8 mouse cellular contexts compared by ENCODE assay signal in genomic region chr15:85709268-85709973, GRCm38 (mm10). TPM values are rescaled to one million over a fixed set of nuclear protein-coding genes. Genes with fewer than 3 reads are reported as not detected.
A peak's percentile ranks its signal among the peaks of the same experiment; 100 is the strongest.
DNase-seq lines count a peak whose midpoint lies in the region; ATAC-seq and TF ChIP-seq lines count a peak whose summit lies in the region.

No protein-coding gene starts in this region.

- ATAC-seq in forebrain, embryonic 12.5 days (ENCODE audit: low FRiP score): peak; percentile 40; the same call in 1 of the 2 replicates
- peak; percentile 46 for ATAC-seq in lung, embryonic 16.5 days (ENCODE audit: low read depth)

- H3K4me3 ChIP-seq in ES-E14 (ENCODE audit: insufficient read depth in 1 of 2, low read depth in 1 of 2, low read length in 2 of 2, poor library complexity in 1 of 2, severe bottlenecking in 1 of 2): no peak overlapping the region
- no peak overlapping the region for H3K4me3 ChIP-seq in forebrain, embryonic 12.5 days (replicated peaks)
- H3K4me3 ChIP-seq in lung, embryonic 16.5 days (ENCODE audit: low read length): no peak overlapping the region
- H3K4me3 ChIP-seq in thymus, adult 2 months (ENCODE audit: control insufficient read depth, insufficient read depth, low read length): no peak overlapping the region

- no peaks in the 10 kb centered on the region for H3K9me3 ChIP-seq in ES-E14 (ENCODE audit: control insufficient read depth, insufficient read depth, low read depth, low read length)
- H3K9me3 ChIP-seq in forebrain, embryonic 12.5 days: 0 out of 2 replicates have a peak, but pooled peaks cover 2% of the 10 kb centered on the region
- H3K9me3 ChIP-seq in lung, embryonic 16.5 days (ENCODE audit: control insufficient read depth, low read length): no peaks in the 10 kb centered on the region

- H3K4me1 ChIP-seq in ES-E14 (ENCODE audit: control insufficient read depth in 2 of 2, insufficient read depth in 2 of 2, low read length in 2 of 2, poor library complexity in 1 of 2): peaks cover 0 to 4% of the 10 kb centered on the region in 2 experiments; a peak in 1 of 4 replicates
- no peaks in the 10 kb centered on the region; the same call in 1 of the 2 replicates for H3K4me1 ChIP-seq in forebrain, embryonic 12.5 days
- H3K4me1 ChIP-seq in lung, embryonic 16.5 days (replicated peaks; ENCODE audit: control insufficient read depth, insufficient read depth, low read length): peaks cover 4% of the 10 kb centered on the region
- H3K4me1 ChIP-seq in thymus, adult 2 months (replicated peaks; ENCODE audit: control insufficient read depth, insufficient read depth, low read length): no peaks in the 10 kb centered on the region

- in situ Hi-C loops in ES-E14 (cut with MboI; ENCODE audit: low sequenced_read_pairs in 2 of 2, unreplicated experiment in 2 of 2): loop anchor here in 1 of 2 experiments (5.0 kb wide), 1 partner anchor 97 kb away; no protein-coding TSS in a partner anchor

- H3K36me3 ChIP-seq in ES-E14 (ENCODE audit: control insufficient read depth, insufficient read depth, low read length, poor library complexity, severe bottlenecking): no peaks in the 10 kb centered on the region
- H3K36me3 ChIP-seq in forebrain, embryonic 12.5 days (replicated peaks): peaks cover 18% of the 10 kb centered on the region
- H3K36me3 ChIP-seq in lung, embryonic 16.5 days (ENCODE audit: control insufficient read depth, insufficient read depth, low read length): peaks cover 21% of the 10 kb centered on the region
- H3K36me3 ChIP-seq in thymus, adult 2 months (ENCODE audit: control insufficient read depth, insufficient read depth, low read length): peaks cover 11% of the 10 kb centered on the region

- TF ChIP-seq POLR2A in thymus, adult 2 months (IDR thresholded peaks at IDR 0.05; ENCODE audit: control insufficient read depth, extremely low read depth, insufficient read depth, low read length, poor library complexity): no peak

- DNase-seq in ES-E14 (ENCODE audit: low read depth, low spot score): peak; percentile 77
- peak; percentile 27 for DNase-seq in c-Kit-positive CD71-positive TER-119-negative erythroid progenitor cells, embryonic 14.5 days (ENCODE audit: low read depth)
- DNase-seq in heart, postnatal 14 days: peak; percentile 88 to 93
- DNase-seq in layer of hippocampus, adult 11-12 months (ENCODE audit: low spot score): peak; percentile 90
- DNase-seq in ovary, postnatal 10 days (ENCODE audit: low spot score): peak; percentile 87
- peak; percentile 79 for DNase-seq in thymus, adult 2 months

- TF ChIP-seq CTCF in thymus, adult 2 months (IDR thresholded peaks at IDR 0.05; ENCODE audit: borderline replicate concordance, control insufficient read depth, extremely low read depth, insufficient read depth, low read length, poor library complexity): peak; percentile 90

- no peak overlapping the region for H3K9ac ChIP-seq in ES-E14 (ENCODE audit: insufficient read depth, low read depth, low read length, poor library complexity, severe bottlenecking)
- H3K9ac ChIP-seq in forebrain, embryonic 12.5 days: no peak overlapping the region
- no peak overlapping the region for H3K9ac ChIP-seq in lung, embryonic 16.5 days (ENCODE audit: low read length)

- H3K27ac ChIP-seq in ES-E14 (ENCODE audit: insufficient read depth, low read depth, low read length, poor library complexity, severe bottlenecking): no peak overlapping the region
- H3K27ac ChIP-seq in forebrain, embryonic 12.5 days: no peak overlapping the region
- H3K27ac ChIP-seq in lung, embryonic 16.5 days (ENCODE audit: low read length): no peak overlapping the region
- H3K27ac ChIP-seq in thymus, adult 2 months (ENCODE audit: control insufficient read depth, insufficient read depth, low read length): no peak overlapping the region

- intact Hi-C loops in heart, postnatal 14 days (cut with DNase I): loop anchor here (1.0 kb wide), 2 partner anchors 99 to 110 kb away; no protein-coding TSS in a partner anchor

- H3K27me3 ChIP-seq in forebrain, embryonic 12.5 days: peaks cover 22% of the 10 kb centered on the region
- H3K27me3 ChIP-seq in lung, embryonic 16.5 days (ENCODE audit: control insufficient read depth, insufficient read depth, low read depth, low read length): no peaks in the 10 kb centered on the region
- H3K27me3 ChIP-seq in thymus, adult 2 months (ENCODE audit: control insufficient read depth, insufficient read depth, low read length): no peaks in the 10 kb centered on the region

- WGBS in forebrain, embryonic 12.5 days: 42% methylated on average over 10 of the region's 10 CpGs
- WGBS in lung, embryonic 16.5 days: 32% methylated on average over 10 of the region's 10 CpGs
- 32% methylated on average over 10 of the region's 10 CpGs for WGBS in thymus, adult 2 months

- no peak overlapping the region for H3K4me2 ChIP-seq in forebrain, embryonic 12.5 days
- H3K4me2 ChIP-seq in lung, embryonic 16.5 days (ENCODE audit: low read depth, low read length): no peak overlapping the region

TF ChIP-seq in ES-E14, 5 proteins besides CTCF, POLR2A, EP300 and RAD21:
- TF ChIP-seq HCFC1 (IDR thresholded peaks at IDR 0.05; ENCODE audit: borderline replicate concordance, insufficient read depth, low read length): no peak
- no peak for TF ChIP-seq ZNF384 (IDR thresholded peaks at IDR 0.05; ENCODE audit: low read depth, low read length)
- peak; percentile 81; the same call in 1 of the 2 replicates for TF ChIP-seq ZC3H11A (IDR thresholded peaks at IDR 0.05; ENCODE audit: borderline replicate concordance, low read depth, low read length)
- no peak for TF ChIP-seq CHD2 (IDR thresholded peaks at IDR 0.05; ENCODE audit: low read depth, low read length)
- no peak for TF ChIP-seq MAFK (IDR thresholded peaks at IDR 0.05; ENCODE audit: insufficient read depth, low read depth, low read length)

RNA-seq across cellular contexts. Expression of gene Ppara, which starts 25.4 kb away (rescaled TPM):
- total RNA-seq in ES-E14 (2012; rRNA removed): 0.09 and 0.21 TPM in 2 replicates
- 0.53 and 0.74 TPM in 2 replicates for polyA plus RNA-seq in forebrain, embryonic 12.5 days (2016; fragmentation: Nextera tagmentation; extraction: Ambion mirVana)
- 10 to 100 TPM; 50.7 to 60.1 TPM for total RNA-seq in heart, postnatal 14 days (2021)
- 5.2 and 5.9 TPM in 2 replicates for polyA plus RNA-seq in lung, embryonic 16.5 days (2015; fragmentation: Nextera tagmentation; extraction: Ambion mirVana)
- polyA plus RNA-seq in thymus, adult 2 months (2012; rRNA removed): 1.3 and 1.9 TPM in 2 replicates

Comparison
In these comparisons a context has a peak if more than half of its experiments do, and no peak if none do; other contexts are left out.
1. DNase-seq: peak in every context shown above with its lines; median percentile 90 in heart, postnatal 14 days; 90 in layer of hippocampus, adult 11-12 months; 87 in ovary, postnatal 10 days; 79 in thymus, adult 2 months; 77 in ES-E14; 27 in c-Kit-positive CD71-positive TER-119-negative erythroid progenitor cells, embryonic 14.5 days.